Mouse (Mus musculus) midbrain, embryonic 11.5 days (tissue): ENCODE data around the gene Klf5. TPM values are rescaled to one million over a fixed set of nuclear protein-coding genes. Genes with fewer than 3 reads are reported as not detected.

ENCODE experiments used
- ATAC-seq: fragments of 200-750 bp; cut with Nextera tagmentation; 2 replicates; pipeline ENCODE4 v1.8.0; 2017; ENCODE audit warnings: moderate TSS enrichment, moderate library complexity; ENCODE audit not compliant: low FRiP score
- DNase-seq: peaks from one replicate; pipeline ENCODE4 v3.0.0; 2015; ENCODE audit warnings: low spot score; ENCODE audit errors: missing footprints
- H3K27ac ChIP-seq: fragments of 300-500 bp; sonication (generic); 2 replicates; pipeline ENCODE4 v1.5.1; 2014; ENCODE audit warnings: low read depth, low read length
- H3K27me3 ChIP-seq: fragments of 300-500 bp; sonication (generic); 2 replicates; pipeline ENCODE4 v1.6.1; 2014; ENCODE audit warnings: mild to moderate bottlenecking, low read length, moderate library complexity, mixed read lengths; ENCODE audit not compliant: control insufficient read depth, insufficient read depth
- H3K36me3 ChIP-seq: fragments of 300-500 bp; sonication (generic); 2 replicates; pipeline ENCODE4 v1.6.1; 2014; ENCODE audit warnings: mild to moderate bottlenecking, low read length, moderate library complexity, mixed read lengths; ENCODE audit not compliant: control insufficient read depth, insufficient read depth
- H3K4me1 ChIP-seq: fragments of 300-500 bp; sonication (generic); 2 replicates; pipeline ENCODE4 v1.6.1; 2014; ENCODE audit warnings: low read length; ENCODE audit not compliant: control insufficient read depth, insufficient read depth
- H3K4me2 ChIP-seq: fragments of 300-500 bp; sonication (generic); 2 replicates; pipeline ENCODE4 v1.6.1; 2014; ENCODE audit warnings: mild to moderate bottlenecking, moderate library complexity
- H3K4me3 ChIP-seq: fragments of 300-500 bp; sonication (generic); 2 replicates; pipeline ENCODE4 v1.5.1; 2014; ENCODE audit warnings: low read depth, low read length
- H3K9ac ChIP-seq: fragments of 300-500 bp; sonication (generic); 2 replicates; pipeline ENCODE4 v1.6.1; 2014; ENCODE audit warnings: low read length
- H3K9me3 ChIP-seq: fragments of 300-500 bp; sonication (generic); 2 replicates; pipeline ENCODE4 v1.6.1; 2016; ENCODE audit warnings: low read length; ENCODE audit not compliant: control insufficient read depth
- WGBS: fragments of 180-500 bp; shearing (Covaris S2); extraction: QIAGEN DNeasy Blood & Tissue Kit; methylation state at CpG from one replicate; pipeline ENCODE4 v1.1.7; 2014; 5-methylcytosine and 5-hydroxymethylcytosine counted together
- polyA plus RNA-seq: library from polyadenylated mRNA; unstranded; fragments of >200 nt; fragmentation: Nextera tagmentation; extraction: Ambion mirVana; gene quantifications from 2 replicates; pipeline ENCODE4 v1.2.1, GENCODE M21; 2014

Gene Klf5
- 2.9 and 3.4 TPM in 2 replicates for polyA plus RNA-seq

DNA sequence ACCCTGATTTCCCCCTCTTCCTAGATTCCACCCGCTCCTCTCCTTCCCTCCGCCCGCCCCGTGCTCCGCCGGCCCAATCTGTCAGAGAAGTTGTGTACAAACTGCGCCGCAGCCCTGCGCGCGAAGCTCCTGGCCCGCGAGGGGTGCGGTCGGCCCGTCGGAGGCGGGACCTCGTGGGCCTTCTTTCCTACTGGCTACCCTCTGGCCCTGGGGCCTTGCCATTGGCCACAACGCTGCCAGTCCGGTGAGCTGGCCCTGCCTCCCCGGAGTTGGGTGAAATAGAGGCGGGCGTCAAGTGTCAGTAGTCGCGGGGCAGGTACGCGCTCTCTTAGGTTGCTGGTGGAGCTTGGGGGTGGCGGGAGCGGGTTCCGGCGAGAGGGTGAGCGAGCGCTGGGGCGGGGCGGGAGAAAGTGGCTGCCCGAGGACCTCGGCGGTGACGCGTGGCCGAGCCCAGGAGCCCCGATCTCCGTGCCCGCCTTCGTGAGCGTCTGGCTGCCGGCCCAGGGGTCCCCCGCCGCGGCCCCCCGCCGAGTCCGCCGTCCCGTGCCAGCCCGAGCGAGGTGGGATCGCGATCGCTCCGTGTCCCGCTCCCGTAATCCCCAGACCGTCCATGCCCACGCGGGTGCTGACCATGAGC, at the start of gene Klf5:
Gene Klf5 (plus strand): TSS at position 307 of the 637 bp plus-strand sequence.
- peak; percentile 96 for DNase-seq
- Histone ChIP-seq H3K27me3 (peaks cover 34% of the 10 kb centered on the region), H3K9me3 (no peaks in the 10 kb centered on the region), H3K4me3 (peak within 1 kb of the TSS; percentile 66), H3K36me3 (no peaks in the 10 kb centered on the region), H3K27ac (no peak within 1 kb of the TSS), H3K9ac (peak within 1 kb of the TSS; percentile 63), H3K4me2 (peak within 1 kb of the TSS; percentile 94), H3K4me1 (no peaks in the 10 kb centered on the region; the same call in 1 of the 2 replicates)
- ATAC-seq = peak; percentile 99
- WGBS = 1% methylated on average over 67 of the region's 67 CpGs

DNA sequence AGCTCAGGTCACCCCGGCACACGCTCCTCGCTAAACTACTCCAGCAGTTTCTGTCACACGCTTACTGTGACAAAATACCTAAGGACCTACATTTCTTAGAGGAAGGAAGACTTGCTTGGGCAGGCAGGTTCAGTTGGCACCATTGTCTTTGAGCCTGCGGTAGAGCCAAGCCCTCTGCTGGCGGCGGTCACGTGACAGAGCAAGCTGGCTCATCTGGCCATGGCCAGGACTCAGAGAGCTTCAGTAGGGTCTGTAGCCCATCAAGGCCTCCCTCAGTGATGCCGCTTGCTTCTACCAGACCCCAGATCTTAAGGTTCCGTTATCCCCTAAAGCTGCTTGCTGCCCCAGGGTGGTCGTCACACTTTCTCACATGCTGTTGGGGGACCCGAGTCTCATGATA, 36.5 kb upstream of the Klf5 start:
- 93% methylated on average over 12 of the region's 12 CpGs for WGBS
- no peak for DNase-seq
- H3K27me3 ChIP-seq = no peaks in the 10 kb centered on the region

DNA sequence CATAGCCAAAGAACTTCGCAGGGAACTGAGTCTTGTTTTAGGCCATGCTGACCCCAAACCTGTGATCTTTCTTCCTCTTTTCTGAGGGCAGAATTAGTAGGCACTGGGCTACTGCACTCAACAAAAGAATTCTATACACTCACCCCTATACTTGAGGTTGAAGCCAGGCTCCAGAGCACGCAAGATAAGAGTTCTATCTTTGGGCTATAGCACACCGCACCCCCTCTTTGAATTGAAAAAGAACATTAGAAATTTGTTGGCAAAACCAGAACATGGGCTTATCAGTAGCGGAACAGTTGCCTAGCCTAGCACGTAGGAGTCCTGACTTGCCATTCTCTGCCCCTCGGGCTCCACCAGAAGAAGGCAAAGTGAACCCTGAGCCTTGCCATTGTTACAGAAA, 34.7 kb upstream of the Klf5 start:
- H3K9ac ChIP-seq = no peak overlapping the region
- H3K36me3 ChIP-seq = no peaks in the 10 kb centered on the region
- WGBS = 95% methylated on average over 6 of the region's 6 CpGs
- no peak for ATAC-seq
- H3K9me3 ChIP-seq = no peaks in the 10 kb centered on the region
- no peak overlapping the region for H3K4me2 ChIP-seq
- no peak for DNase-seq
- no peaks in the 10 kb centered on the region for H3K4me1 ChIP-seq
- no peak overlapping the region for H3K27ac ChIP-seq
- H3K4me3 ChIP-seq = no peak overlapping the region
- no peaks in the 10 kb centered on the region for H3K27me3 ChIP-seq

More for the DNA sequence above, 36.5 kb upstream of the Klf5 start:
- H3K4me3 ChIP-seq = no peak overlapping the region
- no peak overlapping the region for H3K9ac ChIP-seq
- no peak for ATAC-seq
- H3K4me1 ChIP-seq = no peaks in the 10 kb centered on the region
- H3K4me2 ChIP-seq = no peak overlapping the region
- no peak overlapping the region for H3K27ac ChIP-seq
- no peaks in the 10 kb centered on the region for H3K9me3 ChIP-seq
- H3K36me3 ChIP-seq = no peaks in the 10 kb centered on the region

DNA sequence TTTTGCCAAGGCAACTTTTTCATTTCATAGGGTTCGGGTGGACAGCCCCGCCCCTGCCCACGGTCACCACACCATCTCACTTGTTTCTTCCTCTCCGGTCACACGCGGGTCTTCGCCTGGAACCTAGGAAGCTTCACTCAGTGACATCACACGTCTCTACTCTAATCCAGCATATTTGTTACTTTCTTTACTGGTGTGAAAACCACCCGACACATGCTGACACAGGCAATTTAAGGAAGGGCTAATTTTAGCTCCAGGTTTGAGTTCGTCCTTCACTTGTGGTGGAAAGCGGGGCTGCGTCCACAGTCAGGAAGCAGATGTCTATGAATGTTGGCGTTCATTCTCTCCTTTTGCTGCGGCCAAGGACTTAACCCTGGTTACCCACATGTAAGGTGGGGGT, 32.7 kb upstream of the Klf5 start:
- no peak overlapping the region for H3K4me2 ChIP-seq
- H3K27ac ChIP-seq = no peak overlapping the region
- ATAC-seq (no peak), DNase-seq (no peak)
- WGBS = 94% methylated on average over 14 of the region's 14 CpGs
- no peaks in the 10 kb centered on the region for H3K9me3 ChIP-seq
- H3K4me1 ChIP-seq = no peaks in the 10 kb centered on the region
- no peak overlapping the region for H3K9ac ChIP-seq
- no peak overlapping the region for H3K4me3 ChIP-seq
- H3K36me3 ChIP-seq = no peaks in the 10 kb centered on the region
- H3K27me3 ChIP-seq = no peaks in the 10 kb centered on the region

DNA sequence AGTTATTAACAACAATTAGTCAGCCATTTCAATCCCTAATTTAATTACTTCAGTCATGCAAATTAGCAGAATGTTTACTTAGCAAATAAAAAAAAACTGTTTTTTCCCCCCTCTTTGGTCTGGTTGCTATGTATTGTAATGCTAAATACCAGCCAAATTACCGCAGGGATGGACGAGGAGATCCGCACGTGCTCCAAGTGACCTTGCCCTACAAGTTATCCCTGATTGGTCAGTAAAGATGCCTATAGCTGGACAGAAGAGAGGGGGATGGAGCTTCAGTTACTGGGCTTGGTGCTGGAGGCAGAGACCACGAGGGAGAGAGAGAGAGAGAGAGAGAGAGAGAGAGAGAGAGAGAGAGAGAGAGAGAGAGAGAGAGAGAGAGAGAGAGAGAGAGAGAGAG, 31.7 kb upstream of the Klf5 start:
- no peaks in the 10 kb centered on the region for H3K36me3 ChIP-seq
- no peaks in the 10 kb centered on the region for H3K9me3 ChIP-seq
- no peak overlapping the region for H3K4me2 ChIP-seq
- H3K4me1 ChIP-seq = no peaks in the 10 kb centered on the region
- no peaks in the 10 kb centered on the region for H3K27me3 ChIP-seq
- H3K27ac ChIP-seq = no peak overlapping the region
- ATAC-seq (no peak), DNase-seq (no peak)
- 50% methylated on average over 5 of the region's 5 CpGs for WGBS
- no peak overlapping the region for H3K9ac ChIP-seq
- no peak overlapping the region for H3K4me3 ChIP-seq

DNA sequence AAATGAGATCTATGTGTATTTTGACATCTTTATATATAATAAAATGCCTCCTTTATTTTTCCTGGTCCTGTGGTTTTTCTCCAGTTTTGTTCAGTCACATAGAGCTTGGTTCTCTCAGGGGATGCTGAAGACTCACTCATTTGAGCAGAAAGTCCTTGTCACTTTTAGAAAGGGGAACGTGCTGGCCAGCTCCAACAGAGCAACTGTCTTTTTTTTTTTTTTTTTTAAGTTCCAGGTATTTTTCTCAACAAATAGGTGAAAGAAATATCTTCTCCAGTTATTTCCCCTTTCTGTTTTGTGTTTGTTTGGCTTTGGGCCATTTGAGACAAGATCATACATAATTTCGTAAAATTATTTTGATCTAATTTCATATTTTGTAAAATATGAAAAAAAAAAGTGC, 24.4 kb upstream of the Klf5 start:
- ATAC-seq (no peak), DNase-seq (no peak)
- Histone ChIP-seq H3K27me3 (peaks cover 2% of the 10 kb centered on the region), H3K36me3 (no peaks in the 10 kb centered on the region), H3K9me3 (no peaks in the 10 kb centered on the region), H3K4me3 (no peak overlapping the region), H3K4me1 (peaks cover 6% of the 10 kb centered on the region; the same call in 1 of the 2 replicates), H3K9ac (no peak overlapping the region), H3K27ac (no peak overlapping the region), H3K4me2 (no peak overlapping the region)
- WGBS = 79% methylated on average over 2 of the region's 2 CpGs

DNA sequence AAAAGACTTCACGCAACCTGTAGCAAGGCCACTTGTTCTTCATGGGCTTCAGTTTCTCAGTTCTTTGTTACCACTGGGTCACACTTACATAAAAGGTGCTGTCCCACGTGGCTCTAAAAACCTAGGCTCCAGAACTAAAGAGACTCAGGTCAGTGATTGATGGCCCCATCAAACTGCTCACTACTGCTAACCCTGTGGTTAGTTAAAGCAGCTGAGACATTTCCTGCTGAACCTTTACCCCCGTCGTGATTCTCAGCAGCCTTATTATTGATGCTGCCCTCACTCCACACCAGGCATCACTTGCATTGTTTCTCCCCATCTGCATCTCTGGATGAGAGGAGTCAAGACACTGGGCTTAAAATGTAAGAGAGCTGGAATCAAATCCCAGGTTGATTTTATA, 22.7 kb upstream of the Klf5 start:
- H3K9ac ChIP-seq = no peak overlapping the region
- no peak overlapping the region for H3K4me2 ChIP-seq
- no peaks in the 10 kb centered on the region for H3K9me3 ChIP-seq
- no peak for ATAC-seq
- WGBS = 66% methylated on average over 4 of the region's 4 CpGs
- H3K4me3 ChIP-seq = no peak overlapping the region
- no peak overlapping the region for H3K27ac ChIP-seq
- H3K4me1 ChIP-seq = peaks cover 6% of the 10 kb centered on the region; the same call in 1 of the 2 replicates
- no peaks in the 10 kb centered on the region for H3K36me3 ChIP-seq
- no peak for DNase-seq
- peaks cover 12% of the 10 kb centered on the region for H3K27me3 ChIP-seq

DNA sequence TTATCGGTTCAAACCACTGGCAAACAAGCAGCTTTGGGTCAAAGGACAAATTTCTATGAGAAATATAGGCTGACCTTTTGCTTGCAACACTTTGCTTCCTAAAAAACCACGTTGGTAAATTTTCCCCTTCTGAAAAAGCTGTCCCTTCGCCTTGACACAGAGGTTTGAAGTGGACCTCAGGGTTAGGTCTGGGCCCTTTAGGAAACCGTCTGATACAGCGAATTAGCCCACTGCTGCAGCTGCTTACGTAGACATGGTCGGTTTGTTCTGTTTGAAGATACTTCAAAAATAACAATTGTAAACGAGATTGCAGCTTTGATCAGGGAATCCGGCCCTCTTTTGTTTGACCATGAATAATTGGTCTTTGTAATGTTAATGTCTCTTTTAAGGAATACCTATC, 20.2 kb upstream of the Klf5 start:
- Histone ChIP-seq H3K4me1 (peaks cover 6% of the 10 kb centered on the region; the same call in 1 of the 2 replicates), H3K27me3 (peaks cover 12% of the 10 kb centered on the region), H3K9me3 (no peaks in the 10 kb centered on the region), H3K36me3 (no peaks in the 10 kb centered on the region), H3K4me2 (0 out of 2 replicates have a peak overlapping the region, but pooled peaks have one; percentile 8), H3K27ac (no peak overlapping the region), H3K9ac (no peak overlapping the region), H3K4me3 (no peak overlapping the region)
- 13% methylated on average over 9 of the region's 9 CpGs for WGBS
- ATAC-seq (peak; percentile 71), DNase-seq (peak; percentile 88)

DNA sequence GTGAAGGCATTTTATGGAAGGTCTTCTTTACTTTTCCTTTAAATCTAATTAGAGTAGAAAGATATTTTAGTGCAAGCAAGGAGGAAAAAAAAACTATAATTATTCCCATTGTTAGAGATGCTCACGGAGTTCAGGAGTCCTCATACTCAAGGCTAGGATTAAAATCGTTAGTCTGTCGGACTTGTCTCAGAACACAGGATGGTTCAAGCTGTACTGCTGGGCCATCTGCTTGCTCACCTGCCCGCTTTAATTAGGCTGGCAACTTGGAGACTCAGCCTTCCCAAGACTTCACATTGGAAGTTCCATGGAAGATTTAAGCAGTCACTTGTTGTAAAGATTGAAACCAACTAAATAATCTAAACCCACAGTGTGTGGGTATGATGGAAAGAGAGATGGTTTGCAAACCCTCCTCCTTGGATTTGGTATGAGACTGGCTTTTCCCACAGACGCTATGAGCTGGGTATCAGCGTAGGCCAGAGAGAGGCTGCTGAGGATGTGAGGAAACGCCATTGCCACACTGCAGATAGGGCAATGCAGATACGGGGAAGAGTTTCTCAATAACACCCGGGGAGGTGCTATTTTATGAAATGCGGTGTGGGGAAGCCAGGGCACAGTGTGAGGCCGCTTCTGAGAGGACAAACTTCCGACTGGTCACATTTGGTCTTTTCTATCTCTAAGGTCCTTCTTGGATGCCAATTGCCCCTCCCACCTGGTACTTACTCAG, 19.6 kb upstream of the Klf5 start:
- H3K9ac ChIP-seq = no peak overlapping the region
- H3K27ac ChIP-seq = no peak overlapping the region
- H3K4me2 ChIP-seq = no peak overlapping the region
- WGBS = 39% methylated on average over 12 of the region's 12 CpGs
- peaks cover 6% of the 10 kb centered on the region; the same call in 1 of the 2 replicates for H3K4me1 ChIP-seq
- peaks cover 12% of the 10 kb centered on the region for H3K27me3 ChIP-seq
- DNase-seq (peak; percentile 89), ATAC-seq (peak; percentile 54; the same call in 1 of the 2 replicates)
- no peaks in the 10 kb centered on the region for H3K9me3 ChIP-seq
- H3K4me3 ChIP-seq = no peak overlapping the region
- no peaks in the 10 kb centered on the region for H3K36me3 ChIP-seq
